Mouse (Mus musculus): Measurements from ENCODE around the gene Pten. TPM values are rescaled to one million over a fixed set of nuclear protein-coding genes. Genes with fewer than 3 reads are reported as not detected.

Gene Pten
- total RNA-seq (2012; rRNA removed) (24.1 and 28.9 TPM in 2 replicates), total RNA-seq (2014; rRNA removed) (41.5 and 47.5 TPM in 2 replicates), polyA plus RNA-seq (2012; ENCODE audit: insufficient read length, low read depth) (30.7 and 36.8 TPM in 2 replicates)

DNA sequence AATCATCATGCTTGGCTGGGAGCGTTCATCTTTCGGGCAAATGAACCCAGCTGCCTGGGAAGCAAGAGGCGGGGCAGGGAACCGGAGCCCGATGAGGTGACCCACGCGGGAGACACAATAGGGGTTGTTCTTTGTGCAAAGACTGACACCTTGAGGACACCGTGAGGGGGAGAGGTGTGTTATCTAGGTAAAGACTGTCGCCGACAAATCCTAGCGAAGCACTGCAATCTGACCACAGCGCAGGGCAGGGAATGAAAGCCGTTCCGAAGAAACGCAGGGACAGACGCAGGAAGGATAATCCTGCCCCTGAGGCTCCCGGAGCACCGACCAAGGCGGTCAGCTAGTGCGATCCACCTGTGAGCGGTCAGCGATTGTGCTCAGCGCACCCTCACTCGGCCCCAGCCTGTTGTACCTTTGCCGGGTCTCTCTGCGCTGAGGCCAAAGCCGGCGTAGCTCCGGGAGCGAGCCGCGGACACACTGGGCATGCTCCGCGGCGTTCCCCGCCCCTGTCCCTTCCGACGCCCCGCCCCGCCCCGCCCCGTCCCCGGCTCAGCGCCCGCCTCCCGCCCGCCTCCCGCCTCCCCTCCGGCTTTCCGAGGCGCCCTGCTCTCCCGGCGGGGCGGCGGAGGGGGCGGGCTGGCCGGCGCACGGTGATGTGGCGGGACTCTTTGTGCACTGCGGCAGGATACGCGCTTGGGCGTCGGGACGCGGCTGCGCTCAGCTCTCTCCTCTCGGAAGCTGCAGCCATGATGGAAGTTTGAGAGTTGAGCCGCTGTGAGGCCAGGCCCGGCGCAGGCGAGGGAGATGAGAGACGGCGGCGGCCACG lies at the start of gene Pten:
TSS of gene Pten (plus strand) at position 598 of the 826 bp plus-strand sequence.
- H3K27me3 ChIP-seq (replicated peaks): no peaks in the 10 kb centered on the region
- in situ Hi-C loops (cut with MboI; ENCODE audit: low pct_ligation_motif_present, low pct_unique_long_range_greater_than_20kb, low sequenced_read_pairs) (loop anchor here (5.0 to 25.0 kb wide), 4 partner anchors 40 to 455 kb away; no protein-coding TSS in a partner anchor), dilution Hi-C loops (cut with MboI; ENCODE audit: extremely low pct_ligation_motif_present, extremely low pct_unique_long_range_greater_than_20kb, low sequenced_read_pairs) (no loop called here)
- H3K36me3 ChIP-seq (replicated peaks in 1 of 2; ENCODE audit: control insufficient read depth in 1 of 2, insufficient read depth in 1 of 2, low read length in 1 of 2): no peaks in the 10 kb centered on the region
- peak within 1 kb of the TSS; percentile 85 for H3K27ac ChIP-seq (ENCODE audit: insufficient read depth, low read depth)
- H3K4me3 ChIP-seq (replicated peaks in 1 of 3; ENCODE audit: low read depth in 2 of 3, low read length in 2 of 3, poor library complexity in 1 of 3): peak within 1 kb of the TSS; percentile 86 to 93 (median 92)
- peak within 1 kb of the TSS; percentile 98 for H3K9ac ChIP-seq (ENCODE audit: insufficient read depth, low read depth)
- no peaks in the 10 kb centered on the region for H3K9me3 ChIP-seq (replicated peaks; ENCODE audit: low read length)
- H3K4me2 ChIP-seq (ENCODE audit: insufficient read depth, low read depth, poor library complexity, severe bottlenecking): peak within 1 kb of the TSS; percentile 69
- H3K4me1 ChIP-seq (ENCODE audit: control insufficient read depth in 1 of 2, insufficient read depth in 2 of 2): peaks cover 0 to 14% of the 10 kb centered on the region in 2 experiments; a peak in 2 of 4 replicates
- H3K79me2 ChIP-seq (replicated peaks; ENCODE audit: control insufficient read depth, extremely low read depth, insufficient read depth, poor library complexity, severe bottlenecking): peaks cover 33% of the 10 kb centered on the region
- DNase-seq (ENCODE audit: extremely low read depth): peak; percentile 86
- TF ChIP-seq CHD2 (IDR thresholded peaks at IDR 0.05; ENCODE audit: low read length) (peak; percentile 72; the same call in 1 of the 2 replicates), MEF2A (IDR thresholded peaks at IDR 0.05; ENCODE audit: borderline replicate concordance, low read depth, low read length) (0 out of 2 replicates have a peak, but pooled peaks have one; percentile 57), CTCF (conservative IDR thresholded peaks at IDR 0.05 in 1 of 2, IDR thresholded peaks at IDR 0.05 in 1 of 2; ENCODE audit: low read depth in 2 of 2, low read length in 2 of 2) (no peak), PAX5 (IDR thresholded peaks at IDR 0.05; ENCODE audit: low read length) (no peak), TCF12 (IDR thresholded peaks at IDR 0.05; ENCODE audit: low read depth, low read length) (peak; percentile 99), MAX (IDR thresholded peaks at IDR 0.05; ENCODE audit: low read length) (peak; percentile 43; the same call in 1 of the 2 replicates), RCOR1 (conservative IDR thresholded peaks at IDR 0.05; ENCODE audit: low read depth, low read length) (no peak), SIN3A (IDR thresholded peaks at IDR 0.05; ENCODE audit: low read length) (peak; percentile 80), USF1 (IDR thresholded peaks at IDR 0.05; ENCODE audit: low read depth, low read length) (peak; percentile 52; the same call in 1 of the 2 replicates), ZNF384 (IDR thresholded peaks at IDR 0.05; ENCODE audit: low read depth, low read length) (no peak), MAZ (IDR thresholded peaks at IDR 0.05; ENCODE audit: low read depth, low read length) (peak; percentile 92), MAFK (IDR thresholded peaks at IDR 0.05; ENCODE audit: insufficient replicate concordance, low read length) (no peak), BHLHE40 (IDR thresholded peaks at IDR 0.05; ENCODE audit: low read depth, low read length) (peak; percentile 94), SMC3 (IDR thresholded peaks at IDR 0.05; ENCODE audit: low read depth, low read length) (peak; percentile 18; the same call in 1 of the 2 replicates), TBP (conservative IDR thresholded peaks at IDR 0.05; ENCODE audit: low read depth, low read length) (peak; percentile 89), RAD21 (IDR thresholded peaks at IDR 0.05; ENCODE audit: low read depth, low read length) (no peak), POLR2AphosphoS2 (IDR thresholded peaks at IDR 0.05; ENCODE audit: low read depth, low read length) (peak; percentile 67; the same call in 1 of the 2 replicates), E2F4 (IDR thresholded peaks at IDR 0.05; ENCODE audit: insufficient replicate concordance, low read depth, low read length) (no peak), JUND (conservative IDR thresholded peaks at IDR 0.05; ENCODE audit: low read depth, low read length) (no peak), MYC (IDR thresholded peaks at IDR 0.05; ENCODE audit: low read depth, low read length) (no peak), USF2 (conservative IDR thresholded peaks at IDR 0.05; ENCODE audit: low read depth, low read length) (no peak), NELFE (IDR thresholded peaks at IDR 0.05; ENCODE audit: low read depth, low read length) (peak; percentile 76), JUN (IDR thresholded peaks at IDR 0.05; ENCODE audit: insufficient read depth, low read depth, low read length) (no peak), GABPA (IDR thresholded peaks at IDR 0.05; ENCODE audit: insufficient replicate concordance, low read depth, low read length) (no peak), POLR2A (IDR thresholded peaks at IDR 0.05; ENCODE audit: low read depth, low read length) (peak; percentile 89), NRF1 (IDR thresholded peaks at IDR 0.05; ENCODE audit: low read depth, low read length) (peak; percentile 82), CHD1 (IDR thresholded peaks at IDR 0.05; ENCODE audit: low read depth, low read length) (no peak), ETS1 (conservative IDR thresholded peaks at IDR 0.05; ENCODE audit: low read depth, low read length) (peak; percentile 41; the same call in 1 of the 2 replicates), EP300 (IDR thresholded peaks at IDR 0.05; ENCODE audit: low read length) (no peak), UBTF (IDR thresholded peaks at IDR 0.05; ENCODE audit: low read depth, low read length) (peak; percentile 84), IRF4 (IDR thresholded peaks at IDR 0.05; ENCODE audit: low read depth, low read length) (peak; percentile 81), ZKSCAN1 (IDR thresholded peaks at IDR 0.05; ENCODE audit: borderline replicate concordance, low read depth, low read length) (peak; percentile 32; the same call in 1 of the 2 replicates), MXI1 (IDR thresholded peaks at IDR 0.05; ENCODE audit: low read depth, low read length) (peak; percentile 62; the same call in 1 of the 2 replicates), ELF1 (IDR thresholded peaks at IDR 0.05; ENCODE audit: low read depth, low read length) (peak; percentile 65), HCFC1 (IDR thresholded peaks at IDR 0.05; ENCODE audit: low read depth, low read length) (peak; percentile 70), ZC3H11A (IDR thresholded peaks at IDR 0.05; ENCODE audit: low read depth, low read length) (no peak), ZMIZ1 (IDR thresholded peaks at IDR 0.05; ENCODE audit: low read depth, low read length) (peak; percentile 91)
